Mouse (Mus musculus) hindbrain, postnatal 0 days (tissue): ENCODE measurements at regions not wholly inside any gene's neighbourhood (a gene's known extent, or its start where the extent isn't known, plus 50 kb on each side); places are given as distances from the start of the nearest gene placed in this dataset.

ENCODE experiments used
- ATAC-seq: fragments of 200-750 bp; cut with Nextera tagmentation; 2 replicates; pipeline ENCODE4 v1.8.0; 2017; ENCODE audit warnings: mild to moderate bottlenecking, moderate TSS enrichment, moderate library complexity
- DNase-seq: peaks from one replicate; pipeline ENCODE4 v3.0.0-alpha.2; 2015; ENCODE audit warnings: low spot score
- H3K27ac ChIP-seq: fragments of 300-500 bp; sonication (generic); 2 replicates; pipeline ENCODE4 v1.5.1; 2014; ENCODE audit warnings: mild to moderate bottlenecking
- H3K27me3 ChIP-seq: fragments of 300-500 bp; sonication (generic); 2 replicates; pipeline ENCODE4 v1.6.1; 2014; ENCODE audit warnings: low read length, mixed read lengths; ENCODE audit not compliant: insufficient read depth
- H3K36me3 ChIP-seq: fragments of 300-500 bp; sonication (generic); 2 replicates; pipeline ENCODE4 v1.6.1; 2014; ENCODE audit warnings: low read length, mixed read lengths; ENCODE audit not compliant: insufficient read depth
- H3K4me1 ChIP-seq: fragments of 300-500 bp; sonication (generic); 2 replicates; pipeline ENCODE4 v1.6.1; 2014; ENCODE audit warnings: antibody characterized with exemption, low read length, mixed read lengths; ENCODE audit not compliant: insufficient read depth
- H3K4me2 ChIP-seq: fragments of 300-500 bp; sonication (generic); 2 replicates; pipeline ENCODE4 v1.6.1; 2014; ENCODE audit warnings: low read depth, mild to moderate bottlenecking, low read length, moderate library complexity, mixed read lengths
- H3K4me3 ChIP-seq: fragments of 300-500 bp; sonication (generic); 2 replicates; pipeline ENCODE4 v1.5.1; 2014; ENCODE audit warnings: low read length
- H3K9ac ChIP-seq: fragments of 300-500 bp; sonication (generic); replicated peaks from 2 replicates; pipeline ENCODE4 v1.6.1; 2014; ENCODE audit warnings: mild to moderate bottlenecking, low read length, moderate library complexity, mixed read lengths
- H3K9me3 ChIP-seq: fragments of 300-500 bp; sonication (generic); 2 replicates; pipeline ENCODE4 v1.6.1; 2016; ENCODE audit warnings: low read length, mixed read lengths
- CTCF ChIP-seq: IDR thresholded peaks from 2 replicates; pipeline ENCODE4 v1.5.1; 2016; ENCODE audit warnings: antibody characterized with exemption, control low read depth, low read depth
- WGBS: fragments of 180-500 bp; shearing (Covaris S2); extraction: QIAGEN DNeasy Blood & Tissue Kit; methylation state at CpG from one replicate; pipeline ENCODE4 v1.1.7; 2014; 5-methylcytosine and 5-hydroxymethylcytosine counted together

GRCm38 (mm10) chr6:98800040-98800439 lies 457.5 kb upstream of the Gm765 start:
- DNase-seq (no peak), ATAC-seq (no peak)
- TF ChIP-seq CTCF, result no peak
- Histone ChIP-seq H3K4me1 (no peaks in the 10 kb centered on the region), H3K4me3 (no peak overlapping the region), H3K9me3 (no peaks in the 10 kb centered on the region), H3K27me3 (no peaks in the 10 kb centered on the region), H3K27ac (no peak overlapping the region), H3K9ac (no peak overlapping the region), H3K36me3 (no peaks in the 10 kb centered on the region), H3K4me2 (no peak overlapping the region)
- WGBS, result 82% methylated on average over 8 of the region's 8 CpGs

- 92% methylated on average over 3 of the region's 3 CpGs for WGBS
- TF ChIP-seq CTCF, result no peak
- no peaks in the 10 kb centered on the region for H3K9me3 ChIP-seq
- no peak for DNase-seq
- no peak overlapping the region for H3K9ac ChIP-seq
- no peak overlapping the region for H3K4me2 ChIP-seq
- no peak for ATAC-seq
- H3K27me3 ChIP-seq, result no peaks in the 10 kb centered on the region
- no peak overlapping the region for H3K27ac ChIP-seq
- no peaks in the 10 kb centered on the region for H3K36me3 ChIP-seq
- no peaks in the 10 kb centered on the region for H3K4me1 ChIP-seq
- H3K4me3 ChIP-seq, result no peak overlapping the region
Observed at GRCm38 (mm10) chr6:98797778-98798177, 455.2 kb upstream of the Gm765 start.

GRCm38 (mm10) chr6:98797373-98797772 lies 454.8 kb upstream of the Gm765 start:
- H3K9ac ChIP-seq, result no peak overlapping the region
- no peaks in the 10 kb centered on the region for H3K4me1 ChIP-seq
- no peaks in the 10 kb centered on the region for H3K27me3 ChIP-seq
- 79% methylated on average over 6 of the region's 6 CpGs for WGBS
- TF ChIP-seq CTCF, result no peak
- H3K9me3 ChIP-seq, result no peaks in the 10 kb centered on the region
- ATAC-seq (no peak), DNase-seq (no peak)
- H3K4me3 ChIP-seq, result no peak overlapping the region
- no peaks in the 10 kb centered on the region for H3K36me3 ChIP-seq
- no peak overlapping the region for H3K4me2 ChIP-seq
- H3K27ac ChIP-seq, result no peak overlapping the region

- ATAC-seq (no peak), DNase-seq (no peak)
- TF ChIP-seq CTCF, result no peak
- H3K4me1 ChIP-seq, result no peaks in the 10 kb centered on the region
- no peaks in the 10 kb centered on the region for H3K36me3 ChIP-seq
- H3K9me3 ChIP-seq, result no peaks in the 10 kb centered on the region
- H3K4me3 ChIP-seq, result no peak overlapping the region
- H3K9ac ChIP-seq, result no peak overlapping the region
- WGBS, result 56% methylated on average over 4 of the region's 4 CpGs
- H3K4me2 ChIP-seq, result no peak overlapping the region
- no peaks in the 10 kb centered on the region for H3K27me3 ChIP-seq
- H3K27ac ChIP-seq, result no peak overlapping the region
Observed at GRCm38 (mm10) chr6:98796666-98797065, 454.1 kb upstream of the Gm765 start.

GRCm38 (mm10) chr6:98787422-98787821 lies 444.9 kb upstream of the Gm765 start:
- no peak overlapping the region for H3K9ac ChIP-seq
- no peak overlapping the region for H3K27ac ChIP-seq
- ATAC-seq, result no peak
- no peak overlapping the region for H3K4me2 ChIP-seq
- WGBS, result 92% methylated on average over 5 of the region's 5 CpGs
- no peaks in the 10 kb centered on the region for H3K36me3 ChIP-seq
- H3K9me3 ChIP-seq, result no peaks in the 10 kb centered on the region
- H3K27me3 ChIP-seq, result no peaks in the 10 kb centered on the region
- no peak overlapping the region for H3K4me3 ChIP-seq
- H3K4me1 ChIP-seq, result no peaks in the 10 kb centered on the region
- DNase-seq, result no peak
- no peak for TF ChIP-seq CTCF

- Histone ChIP-seq H3K4me1 (no peaks in the 10 kb centered on the region), H3K27me3 (no peaks in the 10 kb centered on the region), H3K9me3 (no peaks in the 10 kb centered on the region), H3K36me3 (no peaks in the 10 kb centered on the region), H3K4me3 (no peak overlapping the region), H3K9ac (no peak overlapping the region), H3K4me2 (no peak overlapping the region), H3K27ac (no peak overlapping the region)
- ATAC-seq, result no peak
- DNase-seq, result no peak
- TF ChIP-seq CTCF, result no peak
- WGBS, result 58% methylated on average over 9 of the region's 9 CpGs
Observed at GRCm38 (mm10) chr6:98782074-98782473, 439.5 kb upstream of the Gm765 start.

DNA sequence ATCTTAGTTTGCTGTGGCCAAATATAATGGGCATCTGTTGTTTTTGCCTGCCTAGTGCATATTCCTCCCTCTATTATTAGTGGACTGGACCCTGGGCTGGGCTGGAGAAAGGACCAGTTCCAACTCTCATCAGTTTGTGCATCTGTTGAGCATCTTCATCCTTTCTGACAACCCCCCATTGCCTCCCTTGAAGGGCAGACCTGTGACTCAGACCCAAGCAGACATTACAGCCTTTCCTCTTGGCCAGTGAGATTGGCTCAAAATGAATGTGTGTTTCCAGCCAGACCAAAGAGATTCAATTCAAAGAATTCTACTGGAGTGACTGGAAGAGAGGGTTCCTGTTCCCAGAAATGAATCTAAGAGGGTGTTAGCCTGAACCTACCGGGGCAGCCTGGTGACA lies 433.2 kb upstream of the Gm765 start:
- DNase-seq, result peak; percentile 31
- WGBS, result 83% methylated on average over 1 of the region's 1 CpGs

GRCm38 (mm10) chr6:98769999-98770398 lies 427.4 kb upstream of the Gm765 start:
- ATAC-seq (no peak), DNase-seq (no peak)
- peaks cover 5% of the 10 kb centered on the region; the same call in 1 of the 2 replicates for H3K4me1 ChIP-seq
- H3K9ac ChIP-seq, result no peak overlapping the region
- WGBS, result 76% methylated on average over 2 of the region's 2 CpGs
- no peaks in the 10 kb centered on the region for H3K9me3 ChIP-seq
- no peak overlapping the region for H3K4me3 ChIP-seq
- H3K36me3 ChIP-seq, result no peaks in the 10 kb centered on the region
- H3K27me3 ChIP-seq, result no peaks in the 10 kb centered on the region
- H3K27ac ChIP-seq, result no peak overlapping the region
- no peak for TF ChIP-seq CTCF
- H3K4me2 ChIP-seq, result no peak overlapping the region

More for the DNA sequence above, 433.2 kb upstream of the Gm765 start:
- Histone ChIP-seq H3K4me3 (no peak overlapping the region), H3K4me2 (no peak overlapping the region), H3K27ac (no peak overlapping the region), H3K9ac (no peak overlapping the region), H3K4me1 (no peaks in the 10 kb centered on the region), H3K36me3 (no peaks in the 10 kb centered on the region), H3K9me3 (no peaks in the 10 kb centered on the region), H3K27me3 (no peaks in the 10 kb centered on the region)
- ATAC-seq, result no peak
- no peak for TF ChIP-seq CTCF
